Mouse (Mus musculus): ENCODE measurements around the gene Vmn1r90. TPM values are rescaled to one million over a fixed set of nuclear protein-coding genes. Genes with fewer than 3 reads are reported as not detected.
"Not testable (repeated sequence)": the region's sequence is repeated elsewhere in the genome, so short reads cannot be mapped to it uniquely, and the experiment has no call there.

Gene Vmn1r90
- polyA plus RNA-seq (2016; fragmentation: Nextera tagmentation; extraction: Ambion mirVana) = 0.16 and 0.22 TPM in 2 replicates

DNA sequence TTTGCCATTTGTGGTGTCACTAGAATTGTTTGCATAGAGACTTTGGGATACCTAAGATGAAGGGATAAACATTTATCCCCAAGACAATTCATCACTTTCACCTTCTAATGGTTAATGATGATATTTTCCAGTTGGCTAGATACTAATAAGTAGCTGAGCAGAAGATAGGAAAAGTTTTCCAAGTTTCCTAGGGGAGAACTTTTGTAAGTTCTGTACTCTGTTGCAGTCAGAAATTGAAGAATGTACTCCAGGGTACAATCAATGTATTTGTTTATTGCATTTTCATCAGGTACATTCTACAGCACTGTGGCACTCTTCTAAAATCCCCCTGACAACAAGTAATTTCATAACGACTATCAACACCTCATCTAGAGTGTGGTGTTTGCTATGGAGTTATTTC, at the start of gene Vmn1r90:
Vmn1r90 (minus strand) TSS at position 101 of the 400 bp plus-strand sequence.
- no peaks in the 10 kb centered on the region for H3K36me3 ChIP-seq
- H3K4me3 ChIP-seq = no peak within 1 kb of the TSS
- WGBS = 64% methylated on average over 1 of the region's 1 CpGs
- H3K27me3 ChIP-seq (ENCODE audit: insufficient read depth, poor library complexity, severe bottlenecking) = no peaks in the 10 kb centered on the region
- DNase-seq (ENCODE audit: low spot score) = no peak
- peaks cover 60% of the 10 kb centered on the region for H3K9me3 ChIP-seq
- no peak within 1 kb of the TSS for H3K27ac ChIP-seq
- H3K4me1 ChIP-seq (replicated peaks) = no peaks in the 10 kb centered on the region

DNA sequence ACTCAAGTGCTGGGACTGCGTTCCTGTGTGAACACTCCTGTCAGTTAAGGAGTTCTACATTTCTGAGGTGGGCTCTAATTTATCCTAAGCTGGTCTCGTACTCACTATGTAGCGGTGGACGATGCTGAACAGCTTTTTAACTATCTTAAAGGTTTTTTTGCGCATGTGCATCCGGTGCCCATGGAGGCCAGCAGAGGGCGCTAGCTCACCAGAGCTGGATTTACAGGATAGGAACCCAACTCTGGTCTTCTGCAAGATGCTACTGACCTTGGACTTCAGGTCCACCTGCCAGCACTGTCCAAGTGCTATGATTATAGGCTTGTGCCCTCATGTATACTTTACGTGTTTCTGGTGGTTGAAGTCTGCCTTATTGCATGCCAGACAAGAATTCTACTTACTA, 29.7 kb upstream of the Vmn1r90 start:
- 70% methylated on average over 8 of the region's 8 CpGs for WGBS
- not testable (repeated sequence) for DNase-seq (ENCODE audit: low spot score); H3K4me1 ChIP-seq (replicated peaks); H3K27me3 ChIP-seq (ENCODE audit: insufficient read depth, poor library complexity, severe bottlenecking); H3K4me3 ChIP-seq; H3K36me3 ChIP-seq; H3K27ac ChIP-seq
- H3K9me3 ChIP-seq = peaks cover 80% of the 10 kb centered on the region

DNA sequence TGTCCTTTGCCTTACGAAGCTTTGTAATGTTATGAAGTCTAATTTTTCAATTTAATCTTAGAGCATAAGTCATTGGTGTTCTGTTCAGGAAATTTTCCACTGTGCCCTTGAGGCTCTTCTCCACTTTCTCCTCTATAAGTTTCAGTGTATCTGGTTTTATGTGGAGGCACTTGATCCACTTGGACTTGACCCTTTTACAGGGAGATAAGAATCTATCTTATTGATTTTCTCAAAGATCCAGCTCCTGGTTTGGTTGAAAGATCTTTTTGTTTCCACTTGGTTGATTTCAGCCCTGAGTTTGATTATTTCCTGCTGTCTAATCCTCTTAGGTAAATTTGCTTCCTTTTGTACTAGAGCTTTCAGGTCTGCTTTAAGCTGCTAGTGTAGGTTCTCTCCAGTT, 11.0 kb downstream of the Vmn1r90 start:
- Histone ChIP-seq H3K9me3 (peaks cover 74% of the 10 kb centered on the region), H3K4me1 (replicated peaks) (no peaks in the 10 kb centered on the region), H3K36me3 (no peaks in the 10 kb centered on the region), H3K4me3 (no peak overlapping the region), H3K27ac (no peak overlapping the region), H3K27me3 (ENCODE audit: insufficient read depth, poor library complexity, severe bottlenecking) (no peaks in the 10 kb centered on the region)
- WGBS = 89% methylated on average over 1 of the region's 1 CpGs
- no peak for DNase-seq (ENCODE audit: low spot score)

GRCm38 (mm10) chr7:14525280-14525679, 38.0 kb downstream of the Vmn1r90 start:
- H3K9me3 ChIP-seq = peaks cover 59% of the 10 kb centered on the region
- H3K4me3 ChIP-seq = no peak overlapping the region
- H3K27ac ChIP-seq = no peak overlapping the region
- H3K4me1 ChIP-seq (replicated peaks) = no peaks in the 10 kb centered on the region
- WGBS = 62% methylated on average over 1 of the region's 1 CpGs
- H3K27me3 ChIP-seq (ENCODE audit: insufficient read depth, poor library complexity, severe bottlenecking) = no peaks in the 10 kb centered on the region
- no peaks in the 10 kb centered on the region for H3K36me3 ChIP-seq
- no peak for DNase-seq (ENCODE audit: low spot score)

DNA sequence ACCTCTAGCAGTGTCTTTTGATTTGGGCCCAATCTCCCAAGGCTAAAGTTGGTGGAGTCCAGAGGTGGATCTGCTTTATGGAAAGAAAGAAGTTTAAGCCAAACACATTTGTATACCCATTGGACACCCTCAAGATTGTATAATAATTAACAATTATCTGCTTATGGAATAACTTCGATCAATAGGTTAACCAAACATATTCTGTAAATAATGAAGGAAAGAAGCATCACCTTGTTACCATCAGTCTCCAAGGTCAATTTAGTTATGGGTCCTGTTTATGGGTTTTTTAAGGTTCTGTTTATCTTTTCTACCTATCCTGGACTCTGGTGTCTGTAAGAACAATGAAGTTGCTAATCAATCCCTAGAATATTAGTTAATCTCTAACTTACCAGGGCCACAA, 40.7 kb downstream of the Vmn1r90 start:
- H3K9me3 ChIP-seq = peaks cover 69% of the 10 kb centered on the region
- H3K4me1 ChIP-seq (replicated peaks) = no peaks in the 10 kb centered on the region
- no peak overlapping the region for H3K27ac ChIP-seq
- no peak for DNase-seq (ENCODE audit: low spot score)
- WGBS = 96% methylated on average over 1 of the region's 1 CpGs
- no peaks in the 10 kb centered on the region for H3K27me3 ChIP-seq (ENCODE audit: insufficient read depth, poor library complexity, severe bottlenecking)
- no peak overlapping the region for H3K4me3 ChIP-seq
- H3K36me3 ChIP-seq = no peaks in the 10 kb centered on the region

DNA sequence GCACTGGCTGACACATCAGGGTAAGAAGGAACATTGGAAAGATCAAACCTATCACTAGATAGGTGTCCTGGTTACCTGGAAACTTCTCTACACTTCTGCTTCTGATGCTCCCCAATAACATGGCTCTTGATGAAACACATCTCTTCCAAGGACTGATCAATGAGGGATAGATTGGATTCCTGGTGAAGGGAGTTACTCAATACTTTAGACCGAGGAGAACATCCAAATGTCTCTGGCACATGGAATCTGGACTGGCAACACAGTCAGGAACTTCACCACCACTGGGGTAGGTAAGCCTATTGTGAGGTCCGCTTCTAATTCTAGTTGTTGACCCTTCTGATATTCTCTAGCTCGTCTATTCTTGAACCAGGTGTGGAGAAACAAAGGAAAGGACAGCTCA, 45.0 kb downstream of the Vmn1r90 start:
- Histone ChIP-seq H3K4me1 (replicated peaks) (no peaks in the 10 kb centered on the region), H3K4me3 (no peak overlapping the region), H3K27ac (no peak overlapping the region), H3K27me3 (ENCODE audit: insufficient read depth, poor library complexity, severe bottlenecking) (no peaks in the 10 kb centered on the region), H3K36me3 (no peaks in the 10 kb centered on the region), H3K9me3 (peaks cover 73% of the 10 kb centered on the region)
- no peak for DNase-seq (ENCODE audit: low spot score)
- 76% methylated on average over 3 of the region's 3 CpGs for WGBS

Other genes starting within 250 kb of the Vmn1r90 start
- not detected in 2 replicates for gene Obox8, start 229.9 kb downstream of the Vmn1r90 start, polyA plus RNA-seq (2016; fragmentation: Nextera tagmentation; extraction: Ambion mirVana)
- not detected in 2 replicates for gene Sult2a8, start 116.7 kb downstream of the Vmn1r90 start, polyA plus RNA-seq (2016; fragmentation: Nextera tagmentation; extraction: Ambion mirVana)
- not detected in 2 replicates for gene Sult2a7, start 69.3 kb downstream of the Vmn1r90 start, polyA plus RNA-seq (2016; fragmentation: Nextera tagmentation; extraction: Ambion mirVana)
- not detected in 2 replicates for gene Obox7, start 96.0 kb upstream of the Vmn1r90 start, polyA plus RNA-seq (2016; fragmentation: Nextera tagmentation; extraction: Ambion mirVana)

Data from hindbrain, embryonic 10.5 days (tissue).